Mouse (Mus musculus) forebrain, embryonic 13.5 days (tissue): ENCODE results near the gene Cnot8. TPM values are rescaled to one million over a fixed set of nuclear protein-coding genes. Genes with fewer than 3 reads are reported as not detected.
"Not testable (repeated sequence)": the region's sequence is repeated elsewhere in the genome, so short reads cannot be mapped to it uniquely, and the experiment has no call there.

Experiments used
- ATAC-seq: fragments of 200-750 bp; cut with Nextera tagmentation; 2 replicates; pipeline ENCODE4 v1.8.0; 2017
- H3K27ac ChIP-seq: fragments of 300-500 bp; sonication (generic); 2 replicates; pipeline ENCODE4 v1.5.1; 2015; ENCODE audit warnings: inconsistent platforms, mild to moderate bottlenecking, moderate library complexity
- H3K27me3 ChIP-seq: fragments of 300-500 bp; sonication (generic); 2 replicates; pipeline ENCODE4 v1.6.1; 2015; ENCODE audit warnings: mild to moderate bottlenecking, inconsistent platforms
- H3K36me3 ChIP-seq: fragments of 300-500 bp; sonication (generic); 2 replicates; pipeline ENCODE4 v1.6.1; 2015; ENCODE audit warnings: mild to moderate bottlenecking, inconsistent platforms; ENCODE audit not compliant: poor library complexity, severe bottlenecking
- H3K4me1 ChIP-seq: fragments of 300-500 bp; sonication (generic); 2 replicates; pipeline ENCODE4 v1.6.1; 2015; ENCODE audit warnings: inconsistent platforms
- H3K4me2 ChIP-seq: fragments of 300-500 bp; sonication (generic); 2 replicates; pipeline ENCODE4 v1.6.1; 2015; ENCODE audit warnings: inconsistent platforms, mild to moderate bottlenecking, moderate library complexity
- H3K4me3 ChIP-seq: fragments of 300-500 bp; sonication (generic); 2 replicates; pipeline ENCODE4 v1.5.1; 2015; ENCODE audit warnings: mild to moderate bottlenecking, inconsistent platforms
- H3K9ac ChIP-seq: fragments of 300-500 bp; sonication (generic); 2 replicates; pipeline ENCODE4 v1.6.1; 2015; ENCODE audit warnings: mild to moderate bottlenecking, inconsistent platforms
- H3K9me3 ChIP-seq: fragments of 300-500 bp; sonication (generic); replicated peaks from 2 replicates; pipeline ENCODE4 v1.6.1; 2016; ENCODE audit warnings: inconsistent platforms
- WGBS: fragments of 180-500 bp; shearing (Covaris S2); methylation state at CpG from one replicate; pipeline ENCODE4 v1.1.7; 2015; 5-methylcytosine and 5-hydroxymethylcytosine counted together
- polyA plus RNA-seq: library from polyadenylated mRNA; unstranded; fragments of >200 nt; fragmentation: Nextera tagmentation; extraction: Ambion mirVana; gene quantifications from 2 replicates; pipeline ENCODE4 v1.2.1, GENCODE M21; 2015

The Cnot8 gene
- polyA plus RNA-seq, 1 experiment from 2014 or later: 124 TPM

DNA sequence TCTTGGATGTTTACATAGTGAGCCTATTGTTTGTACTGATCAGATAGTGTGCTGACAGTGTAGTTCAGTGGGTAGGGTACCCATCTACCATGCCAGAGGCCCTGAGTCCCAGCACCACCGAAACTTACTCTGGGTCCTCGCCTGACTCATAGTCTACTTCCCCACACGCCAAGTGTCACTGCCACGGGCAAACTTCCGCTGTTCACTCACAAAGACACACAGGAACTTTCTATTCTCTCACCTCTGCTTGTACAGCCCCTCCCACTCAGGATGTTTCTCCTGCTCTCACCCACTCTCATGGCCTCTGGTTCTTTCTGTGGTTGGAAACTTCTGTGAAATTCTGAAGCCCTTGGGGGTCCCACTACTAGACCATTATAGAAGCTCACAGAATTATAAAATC is 7.8 kb upstream of the Cnot8 start:
- WGBS: 89% methylated on average over 5 of the region's 5 CpGs

GRCm38 (mm10) chr11:58096821-58097620 is 6.9 kb upstream of the Cnot8 start:
- H3K4me3 ChIP-seq: peak overlapping the region; percentile 33; the same call in 1 of the 2 replicates
- ATAC-seq: no peak
- no peaks in the 10 kb centered on the region for H3K36me3 ChIP-seq
- H3K27ac ChIP-seq: no peak overlapping the region
- H3K4me2 ChIP-seq: peak overlapping the region; percentile 64
- H3K9ac ChIP-seq: no peak overlapping the region
- WGBS: 51% methylated on average over 20 of the region's 20 CpGs
- H3K9me3 ChIP-seq: no peaks in the 10 kb centered on the region
- H3K4me1 ChIP-seq: peaks cover 8% of the 10 kb centered on the region
- H3K27me3 ChIP-seq: peaks cover 36% of the 10 kb centered on the region

More for the DNA sequence above, 7.8 kb upstream of the Cnot8 start:
- no peaks in the 10 kb centered on the region for H3K36me3 ChIP-seq
- H3K4me2 ChIP-seq: no peak overlapping the region
- no peak for ATAC-seq
- H3K27me3 ChIP-seq: peaks cover 36% of the 10 kb centered on the region
- H3K27ac ChIP-seq: no peak overlapping the region
- H3K9me3 ChIP-seq: no peaks in the 10 kb centered on the region
- peaks cover 8% of the 10 kb centered on the region for H3K4me1 ChIP-seq
- H3K4me3 ChIP-seq: no peak overlapping the region
- H3K9ac ChIP-seq: no peak overlapping the region

GRCm38 (mm10) chr11:58097621-58098365 is 6.2 kb upstream of the Cnot8 start:
- no peak for ATAC-seq
- H3K36me3 ChIP-seq: no peaks in the 10 kb centered on the region
- H3K27me3 ChIP-seq: peaks cover 36% of the 10 kb centered on the region
- no peaks in the 10 kb centered on the region for H3K9me3 ChIP-seq
- peaks cover 8% of the 10 kb centered on the region for H3K4me1 ChIP-seq
- 3% methylated on average over 30 of the region's 38 CpGs for WGBS
- peak overlapping the region; percentile 53 for H3K9ac ChIP-seq
- peak overlapping the region; percentile 64 for H3K4me2 ChIP-seq
- H3K27ac ChIP-seq: no peak overlapping the region
- H3K4me3 ChIP-seq: peak overlapping the region; percentile 33

- not testable (repeated sequence) for H3K9ac ChIP-seq, H3K9me3 ChIP-seq, ATAC-seq, H3K27ac ChIP-seq, H3K4me3 ChIP-seq, H3K36me3 ChIP-seq
- peaks cover 36% of the 10 kb centered on the region for H3K27me3 ChIP-seq
- peak overlapping the region; percentile 64; the same call in 1 of the 2 replicates for H3K4me2 ChIP-seq
- 65% methylated on average over 5 of the region's 5 CpGs for WGBS
- peaks cover 13% of the 10 kb centered on the region for H3K4me1 ChIP-seq
Measured at GRCm38 (mm10) chr11:58098366-58098720, 5.6 kb upstream of the Cnot8 start.

GRCm38 (mm10) chr11:58100006-58100405 is 3.9 kb upstream of the Cnot8 start:
- Histone ChIP-seq H3K27me3 (peaks cover 36% of the 10 kb centered on the region), H3K27ac (no peak overlapping the region), H3K9me3 (no peaks in the 10 kb centered on the region), H3K4me1 (peaks cover 21% of the 10 kb centered on the region), H3K4me3 (no peak overlapping the region), H3K36me3 (no peaks in the 10 kb centered on the region), H3K9ac (0 out of 2 replicates have a peak overlapping the region, but pooled peaks have one; percentile 12), H3K4me2 (no peak overlapping the region)
- no peak for ATAC-seq
- WGBS: 92% methylated on average over 2 of the region's 2 CpGs

DNA sequence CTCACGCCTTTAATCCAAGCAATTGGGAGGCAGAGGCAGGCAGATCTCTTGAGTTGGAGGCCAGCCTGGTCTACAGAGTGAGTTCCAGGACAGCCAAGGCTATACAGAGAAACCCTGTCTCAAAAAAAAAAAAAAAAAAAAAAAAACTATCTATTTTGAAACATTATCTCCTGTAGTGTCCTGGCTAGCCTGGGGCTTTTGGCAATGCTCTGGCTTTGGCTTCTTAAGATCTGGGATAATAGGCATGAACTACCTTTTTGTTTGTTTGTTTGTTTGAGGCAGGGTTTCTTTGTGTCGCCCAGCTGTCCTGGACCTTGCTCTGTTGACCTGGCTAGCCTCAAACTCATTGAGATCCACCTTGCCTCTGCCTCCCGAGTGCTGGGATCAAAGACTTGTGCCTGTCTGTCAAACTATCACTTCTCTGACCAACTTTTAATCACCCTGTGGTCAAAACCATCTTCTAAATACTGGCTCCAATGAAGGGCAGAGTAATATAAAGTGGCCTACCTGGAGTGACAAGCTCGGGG is 2.7 kb upstream of the Cnot8 start:
- Histone ChIP-seq H3K4me2 (no peak overlapping the region), H3K4me1 (peaks cover 33% of the 10 kb centered on the region), H3K36me3 (no peaks in the 10 kb centered on the region), H3K9ac (no peak overlapping the region), H3K4me3 (no peak overlapping the region), H3K9me3 (no peaks in the 10 kb centered on the region), H3K27me3 (peaks cover 27% of the 10 kb centered on the region), H3K27ac (no peak overlapping the region)
- ATAC-seq: no peak
- 83% methylated on average over 4 of the region's 4 CpGs for WGBS

DNA sequence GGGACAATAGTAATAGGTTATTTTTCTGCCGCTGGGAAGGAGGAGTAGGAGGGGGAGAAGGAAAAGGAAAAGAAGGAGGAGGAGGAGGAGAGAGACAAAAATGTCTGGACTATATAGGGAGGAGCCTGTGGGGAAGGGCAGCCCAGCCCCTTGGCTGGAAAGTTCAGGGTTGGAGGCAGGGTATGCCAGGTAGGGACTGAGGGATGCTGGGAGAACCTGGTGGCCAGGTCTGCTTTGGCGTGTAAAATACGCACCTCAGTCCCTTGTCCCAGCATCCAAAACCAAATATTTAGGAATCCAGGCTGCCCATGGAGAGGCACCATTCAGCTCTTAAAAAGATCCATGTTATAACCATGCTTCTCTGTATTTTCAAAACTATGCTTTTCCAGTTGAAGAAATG is 1.8 kb upstream of the Cnot8 start:
- ATAC-seq: no peak
- H3K9ac ChIP-seq: no peak overlapping the region
- no peaks in the 10 kb centered on the region for H3K36me3 ChIP-seq
- no peak overlapping the region for H3K4me3 ChIP-seq
- H3K27me3 ChIP-seq: peaks cover 18% of the 10 kb centered on the region
- H3K9me3 ChIP-seq: no peaks in the 10 kb centered on the region
- WGBS: 91% methylated on average over 3 of the region's 3 CpGs
- no peak overlapping the region for H3K27ac ChIP-seq
- peaks cover 36% of the 10 kb centered on the region for H3K4me1 ChIP-seq
- H3K4me2 ChIP-seq: no peak overlapping the region

GRCm38 (mm10) chr11:58102581-58103343 is 1.2 kb upstream of the Cnot8 start:
- H3K27me3 ChIP-seq: peaks cover 13% of the 10 kb centered on the region
- ATAC-seq: no peak
- H3K27ac ChIP-seq: no peak overlapping the region
- peaks cover 38% of the 10 kb centered on the region for H3K4me1 ChIP-seq
- 82% methylated on average over 9 of the region's 9 CpGs for WGBS
- H3K9me3 ChIP-seq: no peaks in the 10 kb centered on the region
- peak overlapping the region; percentile 98; the same call in 1 of the 2 replicates for H3K4me3 ChIP-seq
- peak overlapping the region; percentile 77 for H3K4me2 ChIP-seq
- no peaks in the 10 kb centered on the region for H3K36me3 ChIP-seq
- H3K9ac ChIP-seq: peak overlapping the region; percentile 93; the same call in 1 of the 2 replicates

DNA sequence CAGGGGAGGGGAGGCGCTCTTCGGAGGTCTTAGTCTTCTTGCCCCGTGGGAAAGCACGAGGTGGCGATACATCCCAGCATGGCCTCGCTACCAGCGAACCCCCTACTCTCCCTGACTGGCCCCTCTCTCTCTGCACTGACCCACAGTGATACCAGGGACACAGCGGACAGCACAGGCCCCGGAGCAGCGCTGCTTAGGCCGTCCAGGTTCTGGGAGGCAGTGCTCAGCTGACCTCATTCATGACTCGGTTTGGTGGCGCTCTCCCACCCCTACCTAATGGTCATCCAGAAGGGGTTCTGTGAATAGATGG is 654 bp upstream of the Cnot8 start:
- Histone ChIP-seq H3K36me3 (no peaks in the 10 kb centered on the region), H3K9me3 (no peaks in the 10 kb centered on the region), H3K27me3 (peaks cover 7% of the 10 kb centered on the region), H3K4me1 (peaks cover 38% of the 10 kb centered on the region), H3K9ac (peak overlapping the region; percentile 93), H3K4me2 (peak overlapping the region; percentile 77), H3K27ac (peak overlapping the region; percentile 20; the same call in 1 of the 2 replicates), H3K4me3 (peak overlapping the region; percentile 98)
- peak; percentile 43 for ATAC-seq
- 43% methylated on average over 11 of the region's 13 CpGs for WGBS

DNA sequence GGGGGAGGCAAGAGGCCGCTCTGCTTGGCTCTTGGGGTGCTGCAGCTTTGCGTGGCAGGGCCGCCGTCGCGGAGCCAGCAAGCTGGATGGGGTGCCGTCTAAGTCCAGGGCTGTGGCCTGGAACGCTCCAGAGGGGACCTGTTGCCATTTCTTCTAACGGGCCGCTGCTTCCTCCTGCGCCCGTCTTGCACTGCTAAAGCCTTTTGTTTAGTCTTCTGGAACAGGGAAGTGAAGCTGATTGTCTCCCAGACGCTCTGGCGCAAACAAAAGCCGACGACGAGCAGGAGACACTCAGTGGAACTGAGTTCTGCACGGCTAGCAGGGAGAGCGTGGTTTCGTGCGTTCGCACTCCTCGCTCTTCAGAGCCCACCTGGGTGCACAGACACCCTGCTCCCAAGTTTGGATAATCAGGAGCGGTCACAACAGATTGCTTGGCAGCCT is 418 bp downstream of the Cnot8 start:
- Histone ChIP-seq H3K9me3 (no peaks in the 10 kb centered on the region), H3K9ac (peak overlapping the region; percentile 93), H3K36me3 (no peaks in the 10 kb centered on the region), H3K4me3 (peak overlapping the region; percentile 98), H3K4me2 (peak overlapping the region; percentile 77), H3K4me1 (peaks cover 38% of the 10 kb centered on the region), H3K27me3 (no peaks in the 10 kb centered on the region), H3K27ac (peak overlapping the region; percentile 86)
- no peak for ATAC-seq
- under 1% methylated on average over 24 of the region's 24 CpGs for WGBS

DNA sequence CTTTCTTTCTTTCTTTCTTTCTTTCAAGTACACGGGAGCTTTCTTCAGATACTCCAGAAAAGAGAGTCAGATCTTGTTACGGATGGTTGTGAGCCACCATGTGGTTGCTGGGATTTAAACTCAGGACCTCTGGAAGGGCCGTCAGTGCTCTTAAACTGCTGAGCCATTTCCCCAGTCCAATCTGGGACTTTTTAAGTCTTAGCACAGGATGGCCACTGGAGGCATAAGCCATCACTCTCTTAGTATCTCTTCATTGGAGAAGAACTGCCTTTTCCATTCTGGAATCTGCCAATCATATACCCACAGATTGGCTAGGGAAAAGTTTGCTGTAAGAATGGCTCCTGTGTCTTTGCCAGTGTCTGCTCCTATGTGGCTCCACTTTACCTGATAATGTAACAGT is 3.1 kb downstream of the Cnot8 start:
- peaks cover 26% of the 10 kb centered on the region for H3K36me3 ChIP-seq
- no peak overlapping the region for H3K4me2 ChIP-seq
- no peak overlapping the region for H3K4me3 ChIP-seq
- ATAC-seq: no peak
- H3K4me1 ChIP-seq: peaks cover 38% of the 10 kb centered on the region
- no peak overlapping the region for H3K9ac ChIP-seq
- H3K27me3 ChIP-seq: no peaks in the 10 kb centered on the region
- H3K9me3 ChIP-seq: no peaks in the 10 kb centered on the region
- 68% methylated on average over 3 of the region's 3 CpGs for WGBS
- H3K27ac ChIP-seq: no peak overlapping the region
